Mouse (Mus musculus): Measurements from ENCODE around the gene Fbxo8.

GRCm38 (mm10) chr8:56589004-56589403 is 38.1 kb downstream of the Fbxo8 start:
- TF ChIP-seq POLR2A (IDR thresholded peaks at IDR 0.05; ENCODE audit: low read depth, low read length): no peak
- no peak for TF ChIP-seq CTCF (IDR thresholded peaks at IDR 0.05; ENCODE audit: borderline replicate concordance, insufficient read depth, low read length)

Measured in embryonic fibroblast, embryonic 13.5 days (primary cell).